Mouse (Mus musculus) mammary gland, adult 2 months (tissue): ENCODE data around the gene Tnf. TPM values are rescaled to one million over a fixed set of nuclear protein-coding genes. Genes with fewer than 3 reads are reported as not detected.

Experiments used
- polyA plus RNA-seq: library from polyadenylated mRNA; depleted of rRNA; stranded (reverse); fragments of >200 nt; gene quantifications from 2 replicates; pipeline ENCODE4 v1.2.3, GENCODE M21; 2012; ENCODE audit warnings: low replicate concordance; rRNA removed

The Tnf gene
- polyA plus RNA-seq = 7.1 and 9.9 TPM in 2 replicates

GRCm38 (mm10) chr17:35201787-35202186 is at the start of gene Tnf:
Gene Tnf, minus strand, starts transcription at chr17:35202007.

GRCm38 (mm10) chr17:35241305-35242014 is 39.7 kb upstream of the Tnf start, which contains the start of gene Ddx39b:
Gene Ddx39b, plus strand, starts transcription at chr17:35241746.

GRCm38 (mm10) chr17:35235614-35236389 is 34.0 kb upstream of the Tnf start, which contains the start of gene Nfkbil1:
Gene Nfkbil1, minus strand, starts transcription at chr17:35235792.

GRCm38 (mm10) chr17:35233114-35233980 is 31.5 kb upstream of the Tnf start, which contains the start of gene Atp6v1g2:
Gene Atp6v1g2, plus strand, starts transcription at chr17:35233660.

GRCm38 (mm10) chr17:35220156-35220952 is 18.5 kb upstream of the Tnf start, which contains the start of gene Gm16181:
Gene Gm16181, plus strand, starts transcription at chr17:35220834.

GRCm38 (mm10) chr17:35204494-35205379 is 2.9 kb upstream of the Tnf start, which contains the start of gene Lta:
Gene Lta, minus strand, starts transcription at chr17:35205351.

GRCm38 (mm10) chr17:35193881-35194843 is 7.6 kb downstream of the Tnf start, which contains the start of gene Ltb:
Gene Ltb, plus strand, starts transcription at chr17:35194439.

GRCm38 (mm10) chr17:35187959-35188610 is 13.7 kb downstream of the Tnf start, which contains the start of gene Lst1:
Gene Lst1, minus strand, starts transcription at chr17:35188439.

GRCm38 (mm10) chr17:35175968-35176367 is 25.8 kb downstream of the Tnf start, which contains the start of gene Aif1:
Gene Aif1, minus strand, starts transcription at chr17:35176068.

GRCm38 (mm10) chr17:35164568-35165450 is 37.0 kb downstream of the Tnf start, which contains the start of gene Prrc2a:
Gene Prrc2a, minus strand, starts transcription at chr17:35164897.

Other genes with a start within 250 kb of the Tnf start
- 43.1 and 146 TPM in 2 replicates for gene Hspa1b, start 242.8 kb downstream of the Tnf start, polyA plus RNA-seq
- 0.30 TPM in 1 of 2 replicates, not detected in the other for gene Gm20481, start 232.1 kb downstream of the Tnf start, polyA plus RNA-seq
- 17.7 and 42.4 TPM in 2 replicates for gene Hspa1a, start 229.9 kb downstream of the Tnf start, polyA plus RNA-seq
- 0.30 and 3.0 TPM in 2 replicates for gene Hspa1l, start 229.3 kb downstream of the Tnf start, polyA plus RNA-seq
- gene Lsm2, start 220.1 kb downstream of the Tnf start, polyA plus RNA-seq = 75.4 and 108 TPM in 2 replicates
- gene Vars, start 201.0 kb downstream of the Tnf start, polyA plus RNA-seq = 197 and 475 TPM in 2 replicates
- gene Vwa7, start 185.4 kb downstream of the Tnf start, polyA plus RNA-seq = 1.4 and 3.9 TPM in 2 replicates
- 1.7 and 2.0 TPM in 2 replicates for gene Sapcd1, start 174.0 kb downstream of the Tnf start, polyA plus RNA-seq
- gene Msh5, start 155.3 kb downstream of the Tnf start, polyA plus RNA-seq = 4.2 and 4.8 TPM in 2 replicates
- gene Clic1, start 152.0 kb downstream of the Tnf start, polyA plus RNA-seq = 110 and 121 TPM in 2 replicates
- 58.1 and 90.9 TPM in 2 replicates for gene Ddah2, start 143.0 kb downstream of the Tnf start, polyA plus RNA-seq
- gene Ly6g6c, start 136.6 kb downstream of the Tnf start, polyA plus RNA-seq = 1.5 and 25.2 TPM in 2 replicates
- gene Mpig6b, start 135.8 kb downstream of the Tnf start, polyA plus RNA-seq = 0.67 and 0.80 TPM in 2 replicates
- 5.7 and 9.0 TPM in 2 replicates for gene Ly6g6e, start 125.1 kb downstream of the Tnf start, polyA plus RNA-seq
- 1.1 and 2.2 TPM in 2 replicates for gene Ly6g6d, start 123.9 kb downstream of the Tnf start, polyA plus RNA-seq
- gene Ly6g6f, start 116.4 kb downstream of the Tnf start, polyA plus RNA-seq = 0.19 TPM in 1 of 2 replicates, not detected in the other
- gene Abhd16a, start 112.7 kb downstream of the Tnf start, polyA plus RNA-seq = 200 and 293 TPM in 2 replicates
- not detected in 2 replicates for gene Ly6g5c, start 93.7 kb downstream of the Tnf start, polyA plus RNA-seq
- gene Ly6g5b, start 86.6 kb downstream of the Tnf start, polyA plus RNA-seq = 3.5 and 4.4 TPM in 2 replicates
- 16.3 and 24.8 TPM in 2 replicates for gene Gpank1, start 80.6 kb downstream of the Tnf start, polyA plus RNA-seq
- gene Csnk2b, start 80.0 kb downstream of the Tnf start, polyA plus RNA-seq = 376 and 470 TPM in 2 replicates
- 8.7 and 9.2 TPM in 2 replicates for gene D17H6S53E, start 75.6 kb downstream of the Tnf start, polyA plus RNA-seq
- gene Apom, start 70.0 kb downstream of the Tnf start, polyA plus RNA-seq = 0.16 and 0.93 TPM in 2 replicates
- 203 and 278 TPM in 2 replicates for gene Bag6, start 66.8 kb downstream of the Tnf start, polyA plus RNA-seq
- 344 and 571 TPM in 2 replicates for gene Prrc2a, start 37.1 kb downstream of the Tnf start, polyA plus RNA-seq
- gene Aif1, start 25.9 kb downstream of the Tnf start, polyA plus RNA-seq = 2.8 and 5.7 TPM in 2 replicates
- 48.2 and 60.4 TPM in 2 replicates for gene Lst1, start 13.6 kb downstream of the Tnf start, polyA plus RNA-seq
- 118 and 400 TPM in 2 replicates for gene Ltb, start 7.6 kb downstream of the Tnf start, polyA plus RNA-seq
- gene Lta, start 3.3 kb upstream of the Tnf start, polyA plus RNA-seq = 12.2 and 19.0 TPM in 2 replicates
- 0.80 and 4.0 TPM in 2 replicates for gene Gm16181, start 18.8 kb upstream of the Tnf start, polyA plus RNA-seq
- 6.5 and 11.8 TPM in 2 replicates for gene Atp6v1g2, start 31.7 kb upstream of the Tnf start, polyA plus RNA-seq
- gene Nfkbil1, start 33.8 kb upstream of the Tnf start, polyA plus RNA-seq = 10.2 and 38.6 TPM in 2 replicates
- 265 and 272 TPM in 2 replicates for gene Ddx39b, start 39.7 kb upstream of the Tnf start, polyA plus RNA-seq
- gene H2-D1, start 60.7 kb upstream of the Tnf start, polyA plus RNA-seq = 1,785 and 2,234 TPM in 2 replicates
- gene H2-Q1, start 118.4 kb upstream of the Tnf start, polyA plus RNA-seq = 0.06 and 0.08 TPM in 2 replicates
- 2.9 and 3.9 TPM in 2 replicates for gene H2-Q2, start 140.2 kb upstream of the Tnf start, polyA plus RNA-seq
- gene H2-Q4, start 177.6 kb upstream of the Tnf start, polyA plus RNA-seq = 138 and 275 TPM in 2 replicates
- 123 and 169 TPM in 2 replicates for gene H2-Q6, start 222.8 kb upstream of the Tnf start, polyA plus RNA-seq
- gene H2-Q7, start 237.1 kb upstream of the Tnf start, polyA plus RNA-seq = 529 and 618 TPM in 2 replicates